Mouse (Mus musculus) left cerebral cortex, adult 2 months (tissue): ENCODE results near the gene Amph. TPM values are rescaled to one million over a fixed set of nuclear protein-coding genes. Genes with fewer than 3 reads are reported as not detected.

ENCODE experiments used
- DNase-seq, 2 experiments: peaks; one replicate each; pipeline ENCODE4 v3.0.0; 2021 to 2022; ENCODE audit warnings: low spot score in 2 of 2, mixed read lengths in 1 of 2; ENCODE audit errors: extremely low spot score in 1 of 2
- H3K27ac ChIP-seq: fragments of 200-600 bp; 2 replicates; pipeline ENCODE4 v1.8.1; 2022
- H3K4me3 ChIP-seq: fragments of 200-600 bp; 2 replicates; pipeline ENCODE4 v1.8.1; 2022
- CTCF ChIP-seq: fragments of 200-600 bp; IDR thresholded peaks from 2 replicates; pipeline ENCODE4 v1.8.1; 2022; ENCODE audit warnings: antibody characterized with exemption, mild to moderate bottlenecking, moderate library complexity
- intact Hi-C: fragments of 180-260 bp; cut with DNase I; formaldehyde crosslinking; loops from one replicate; pipeline ENCODE4 v1.15.1; 2025
- total RNA-seq, 2 experiments: library from RNA; stranded (reverse); gene quantifications; 2 replicates each; pipeline ENCODE4 v1.2.3; 2021

Amph gene
- total RNA-seq, 2 experiments from 2014 or later, result 189 to 218 TPM

- DNase-seq, result no peak
- no peak overlapping the region for H3K27ac ChIP-seq
- TF ChIP-seq CTCF, result no peak
- no peak overlapping the region for H3K4me3 ChIP-seq
- intact Hi-C loops, result no loop called here
These were observed 26.3 kb downstream of the Amph start for GRCm38 (mm10) chr13:18974351-18974750.

GRCm38 (mm10) chr13:18987266-18987665 is 39.3 kb downstream of the Amph start:
- Histone ChIP-seq H3K4me3 (no peak overlapping the region), H3K27ac (no peak overlapping the region)
- no peak for TF ChIP-seq CTCF
- no peak for DNase-seq
- intact Hi-C loops, result no loop called here

GRCm38 (mm10) chr13:18988323-18988722 is 40.3 kb downstream of the Amph start:
- TF ChIP-seq CTCF, result no peak
- no peak overlapping the region for H3K27ac ChIP-seq
- intact Hi-C loops, result no loop called here
- no peak overlapping the region for H3K4me3 ChIP-seq
- no peak for DNase-seq

GRCm38 (mm10) chr13:18989185-18989714 is 41.2 kb downstream of the Amph start:
- no peak for TF ChIP-seq CTCF
- intact Hi-C loops, result no loop called here
- no peak for DNase-seq
- Histone ChIP-seq H3K27ac (no peak overlapping the region), H3K4me3 (no peak overlapping the region)

- peak; percentile 32 to 49 for DNase-seq
- TF ChIP-seq CTCF, result no peak
- Histone ChIP-seq H3K4me3 (no peak overlapping the region), H3K27ac (peak overlapping the region; percentile 80)
- intact Hi-C loops, result loop anchor here (5.0 to 10.0 kb wide), 3 partner anchors 55 to 100 kb away; partner anchors contain the start of gene Amph
These were observed 54.5 kb downstream of the Amph start for GRCm38 (mm10) chr13:19002502-19002901.

GRCm38 (mm10) chr13:19004406-19004805 is 56.4 kb downstream of the Amph start:
- intact Hi-C loops, result loop anchor here (5.0 to 10.0 kb wide), 3 partner anchors 57 to 98 kb away; partner anchors contain the start of gene Amph

DNA sequence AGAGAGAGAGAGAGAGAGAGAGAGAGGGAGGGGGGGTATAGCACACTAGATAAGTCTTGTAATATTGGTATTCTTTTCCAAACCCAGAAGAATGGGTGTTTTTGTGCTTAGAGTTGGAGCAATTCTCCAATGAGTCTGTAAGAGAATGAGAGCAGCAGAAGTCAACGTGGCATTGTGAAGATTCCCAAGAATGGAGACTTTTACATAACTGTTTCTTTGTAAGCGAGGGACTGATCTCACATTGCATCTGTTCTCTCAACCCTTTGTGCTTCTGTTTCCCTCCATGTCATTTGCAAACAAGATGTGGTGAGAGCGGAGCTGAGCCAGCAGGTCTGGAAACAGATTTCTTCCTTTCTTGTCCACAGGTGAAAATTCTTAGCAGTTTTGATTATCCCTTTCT is 60.4 kb downstream of the Amph start:
- intact Hi-C loops, result loop anchor here (10.0 kb wide), 1 partner anchor 66 kb away; no protein-coding TSS in a partner anchor
- no peak for DNase-seq
- H3K27ac ChIP-seq, result peak overlapping the region; percentile 24; the same call in 1 of the 2 replicates
- no peak for TF ChIP-seq CTCF
- no peak overlapping the region for H3K4me3 ChIP-seq

More at GRCm38 (mm10) chr13:19004406-19004805, 56.4 kb downstream of the Amph start:
- DNase-seq, result no peak
- no peak overlapping the region for H3K4me3 ChIP-seq
- peak overlapping the region; percentile 78; the same call in 1 of the 2 replicates for H3K27ac ChIP-seq
- TF ChIP-seq CTCF, result no peak

DNA sequence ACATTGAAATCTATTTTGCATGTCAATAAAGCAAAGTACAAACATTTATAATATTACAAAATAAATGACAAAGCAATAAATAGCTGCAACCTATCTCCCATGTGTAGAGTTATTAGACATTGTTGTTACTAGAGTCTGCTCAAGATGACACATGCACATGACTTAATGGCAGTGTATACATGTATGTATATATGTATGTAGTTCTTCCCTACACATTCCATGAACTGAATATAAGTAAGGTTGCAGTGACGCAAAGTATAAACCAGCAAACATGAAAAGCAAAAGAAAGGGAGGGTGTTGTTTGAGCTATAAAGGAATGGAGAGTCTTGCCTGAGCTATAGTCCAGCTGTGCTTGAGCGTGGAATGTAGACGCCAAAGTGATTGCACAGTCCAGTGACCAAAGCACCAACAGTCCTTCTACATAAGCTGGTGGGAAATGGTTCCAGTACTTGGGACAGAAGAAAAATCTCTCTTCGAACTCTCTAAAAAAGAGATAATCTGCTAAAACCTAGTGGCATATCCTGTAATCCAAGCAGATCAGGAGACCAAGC is 66.9 kb downstream of the Amph start:
- Histone ChIP-seq H3K4me3 (no peak overlapping the region), H3K27ac (no peak overlapping the region)
- no peak for DNase-seq
- TF ChIP-seq CTCF, result no peak
- intact Hi-C loops, result no loop called here

GRCm38 (mm10) chr13:19021529-19021928 is 73.5 kb downstream of the Amph start:
- DNase-seq, result no peak
- Histone ChIP-seq H3K27ac (no peak overlapping the region), H3K4me3 (no peak overlapping the region)
- intact Hi-C loops, result no loop called here
- TF ChIP-seq CTCF, result no peak

- no peak for DNase-seq
- intact Hi-C loops, result no loop called here
- no peak for TF ChIP-seq CTCF
- Histone ChIP-seq H3K4me3 (no peak overlapping the region), H3K27ac (no peak overlapping the region)
These were observed 74.3 kb downstream of the Amph start for GRCm38 (mm10) chr13:19022310-19022709.

GRCm38 (mm10) chr13:19025091-19025688 is 77.2 kb downstream of the Amph start:
- intact Hi-C loops, result loop anchor here (5.0 kb wide), 1 partner anchor 78 kb away; the partner anchor contains the start of gene Amph
- H3K27ac ChIP-seq, result peak overlapping the region; percentile 32; the same call in 1 of the 2 replicates
- H3K4me3 ChIP-seq, result no peak overlapping the region
- no peak for TF ChIP-seq CTCF
- no peak for DNase-seq

DNA sequence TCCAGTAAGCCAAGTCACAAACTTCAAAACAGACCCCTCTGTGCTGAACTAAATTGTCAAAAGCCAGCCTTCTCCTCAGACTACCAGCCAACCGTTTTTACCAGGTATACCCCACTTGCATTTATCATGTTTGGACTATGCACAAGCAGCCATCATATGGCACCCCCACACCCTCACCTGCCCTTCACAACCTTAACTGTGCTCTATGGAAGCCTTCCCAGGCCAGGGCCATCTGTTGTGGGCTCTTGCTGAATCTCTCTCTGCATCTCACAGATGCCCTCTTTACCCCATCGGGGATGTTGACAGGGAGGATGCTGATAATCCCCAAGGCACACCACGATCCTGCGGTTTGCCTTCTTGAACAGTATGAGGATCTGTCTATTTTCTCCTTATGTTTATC is 77.9 kb downstream of the Amph start:
- Histone ChIP-seq H3K4me3 (no peak overlapping the region), H3K27ac (no peak overlapping the region)
- no peak for TF ChIP-seq CTCF
- no peak for DNase-seq
- intact Hi-C loops, result loop anchor here (5.0 kb wide), 1 partner anchor 79 kb away; the partner anchor contains the start of gene Amph
